Mouse (Mus musculus) T-helper 17 cell (primary cell): ENCODE results near the gene Ankrd7.
"Not testable (repeated sequence)": the region's sequence is repeated elsewhere in the genome, so short reads cannot be mapped to it uniquely, and the experiment has no call there.

ENCODE experiments used
- in situ Hi-C, 2 experiments: fragments of 300-600 bp; cut with MboI, MseI; formaldehyde crosslinking; loops; 1 replicate in 1 of 2; 2 replicates in 1 of 2; pipeline ENCODE4 v1.15.1; 2025; ENCODE audit warnings: high pct_unique_total_duplicates in 2 of 2

Gene Ankrd7

GRCm38 (mm10) chr6:18866018-18866417 is at the start of gene Ankrd7:
Ankrd7 (plus strand) TSS chr6:18866318.
- in situ Hi-C loops: no loop called here

- in situ Hi-C loops: no loop called here
Measured at GRCm38 (mm10) chr6:18819343-18819742, 46.8 kb upstream of the Ankrd7 start.

GRCm38 (mm10) chr6:18820246-18820645 is 45.9 kb upstream of the Ankrd7 start:
- in situ Hi-C loops: no loop called here

GRCm38 (mm10) chr6:18822812-18823211 is 43.3 kb upstream of the Ankrd7 start:
- in situ Hi-C loops: no loop called here

- in situ Hi-C loops: no loop called here
Measured at GRCm38 (mm10) chr6:18832958-18833357, 33.2 kb upstream of the Ankrd7 start.

- in situ Hi-C loops: not testable (repeated sequence)
Measured at GRCm38 (mm10) chr6:18844529-18844928, 21.6 kb upstream of the Ankrd7 start.

GRCm38 (mm10) chr6:18845571-18845970 is 20.5 kb upstream of the Ankrd7 start:
- in situ Hi-C loops: not testable (repeated sequence)

- in situ Hi-C loops: no loop called here
Measured at GRCm38 (mm10) chr6:18848051-18848701, 17.9 kb upstream of the Ankrd7 start, which contains the start of gene Lsm8. Lsm8 (plus strand) TSS chr6:18848579.

GRCm38 (mm10) chr6:18848702-18849061 is 17.4 kb upstream of the Ankrd7 start:
- in situ Hi-C loops: no loop called here

GRCm38 (mm10) chr6:18855323-18855722 is 10.8 kb upstream of the Ankrd7 start:
- in situ Hi-C loops: no loop called here

- in situ Hi-C loops: no loop called here
Measured at GRCm38 (mm10) chr6:18856487-18857078, 9.5 kb upstream of the Ankrd7 start.

- in situ Hi-C loops: no loop called here
Measured at GRCm38 (mm10) chr6:18889030-18889429, 22.9 kb downstream of the Ankrd7 start.

GRCm38 (mm10) chr6:18894142-18894541 is 28.0 kb downstream of the Ankrd7 start:
- in situ Hi-C loops: loop anchor here in 1 of 2 experiments (10.0 kb wide), 1 partner anchor 1591 kb away; no protein-coding TSS in a partner anchor

GRCm38 (mm10) chr6:18907173-18907572 is 41.1 kb downstream of the Ankrd7 start:
- in situ Hi-C loops: no loop called here

- in situ Hi-C loops: no loop called here
Measured at GRCm38 (mm10) chr6:18913179-18913578, 47.1 kb downstream of the Ankrd7 start.

GRCm38 (mm10) chr6:18916021-18916420 is 49.9 kb downstream of the Ankrd7 start:
- in situ Hi-C loops: no loop called here

- in situ Hi-C loops: no loop called here
Measured at GRCm38 (mm10) chr6:18916471-18916870, 50.4 kb downstream of the Ankrd7 start.
